Mouse (Mus musculus) cerebellum, postnatal 36 days (tissue): Measurements from ENCODE around the gene Cdk15.

Experiments used
- DNase-seq, 2 experiments: peaks; one replicate each; pipeline ENCODE4 v3.0.0; 2021 to 2022; ENCODE audit warnings: mixed read lengths in 2 of 2

Gene Cdk15

DNA sequence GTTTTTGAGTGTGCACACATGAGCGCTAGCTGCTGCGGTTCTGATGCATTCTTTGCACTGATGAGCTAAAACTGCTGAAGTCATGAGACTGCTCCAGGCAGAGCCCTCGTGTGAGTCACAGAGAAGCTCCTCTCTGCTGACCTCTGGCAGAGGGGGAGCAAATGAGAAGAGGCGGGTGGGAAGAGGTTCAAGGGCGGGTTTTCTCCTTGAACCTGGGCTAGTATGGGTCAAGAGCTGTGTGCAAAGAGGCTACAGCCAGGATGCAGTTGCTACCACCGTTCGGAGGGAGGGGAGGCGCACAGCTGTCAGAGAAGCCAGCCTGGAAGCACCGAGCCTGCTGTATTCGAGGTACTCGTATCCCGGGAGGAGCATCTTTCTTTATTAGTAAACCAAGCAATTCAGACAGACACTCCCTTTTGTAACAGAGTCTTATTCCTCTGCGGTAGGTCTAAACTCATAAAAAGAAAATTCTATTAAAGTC is at the start of gene Cdk15:
Gene Cdk15 (plus strand): TSS at position 156 of the 481 bp plus-strand sequence.
- DNase-seq = no peak

GRCm38 (mm10) chr1:59208331-59208730 is 48.4 kb upstream of the Cdk15 start:
- DNase-seq = no peak

DNA sequence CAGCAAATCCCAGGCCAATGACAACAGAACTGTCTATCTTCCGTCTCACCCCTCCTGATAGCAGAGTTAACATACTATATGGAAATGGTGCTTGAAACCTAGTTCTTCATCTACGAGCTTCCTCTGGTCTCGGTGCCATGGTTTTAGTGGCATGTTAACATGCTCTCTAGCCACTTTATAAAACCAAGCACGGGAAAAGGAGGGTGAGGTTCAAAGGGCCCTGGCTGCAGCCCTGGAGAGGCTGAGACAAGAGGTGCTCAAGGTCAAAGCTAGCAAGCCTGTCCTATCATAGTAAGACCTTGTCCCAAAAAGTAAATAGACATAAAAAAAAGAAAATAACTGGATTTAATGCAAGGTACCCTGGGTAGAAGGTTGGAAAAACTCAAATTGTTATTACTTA is 45.1 kb upstream of the Cdk15 start:
- no peak for DNase-seq

- no peak for DNase-seq
These were observed 44.5 kb upstream of the Cdk15 start for GRCm38 (mm10) chr1:59212076-59212779.

- no peak for DNase-seq
These were observed 43.8 kb upstream of the Cdk15 start for GRCm38 (mm10) chr1:59212951-59213350.

GRCm38 (mm10) chr1:59215446-59215845 is 41.3 kb upstream of the Cdk15 start:
- peak; percentile 85 to 86 for DNase-seq

DNA sequence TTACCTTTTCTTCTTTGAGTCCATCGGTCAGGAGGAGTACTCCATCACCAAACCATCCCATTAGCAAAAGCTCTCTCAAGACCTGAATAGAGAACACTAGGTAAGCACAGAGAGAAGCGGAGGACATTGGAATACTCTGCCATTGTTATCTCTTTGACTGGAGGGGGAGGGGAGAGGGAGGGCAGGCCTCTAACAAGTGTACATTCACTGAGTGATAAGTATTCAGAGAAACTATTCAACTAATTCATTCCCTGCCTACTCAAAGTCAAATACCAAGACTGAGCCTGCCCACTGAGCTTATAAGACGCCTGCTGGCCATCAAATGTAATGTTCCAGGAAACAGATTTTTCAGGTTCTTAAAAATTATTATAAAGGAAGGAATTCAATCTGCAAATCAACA is 36.3 kb upstream of the Cdk15 start:
- DNase-seq = no peak

DNA sequence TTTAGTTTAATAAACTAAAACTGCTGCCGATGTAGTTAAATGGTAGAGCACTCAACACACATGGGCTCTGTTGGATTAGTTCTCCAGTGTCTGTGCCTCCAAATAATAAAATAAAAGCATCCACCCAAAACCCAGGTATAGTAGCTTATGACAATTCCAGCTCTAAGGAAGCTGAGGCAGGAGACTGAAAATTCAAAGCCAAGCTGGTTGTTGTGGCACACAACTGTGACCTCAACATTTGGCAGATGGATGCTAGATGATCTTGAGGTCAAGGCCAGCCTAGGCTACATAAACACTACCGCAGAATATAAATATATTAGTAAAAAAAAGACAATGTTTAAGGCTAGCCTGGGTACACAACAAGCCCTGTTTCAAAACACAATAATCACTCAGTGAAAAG is 35.1 kb upstream of the Cdk15 start:
- DNase-seq = no peak

- DNase-seq = peak; percentile 51 to 70
These were observed 34.4 kb upstream of the Cdk15 start for GRCm38 (mm10) chr1:59222101-59222825.

- no peak for DNase-seq
These were observed 28.2 kb upstream of the Cdk15 start for GRCm38 (mm10) chr1:59228552-59228951.

DNA sequence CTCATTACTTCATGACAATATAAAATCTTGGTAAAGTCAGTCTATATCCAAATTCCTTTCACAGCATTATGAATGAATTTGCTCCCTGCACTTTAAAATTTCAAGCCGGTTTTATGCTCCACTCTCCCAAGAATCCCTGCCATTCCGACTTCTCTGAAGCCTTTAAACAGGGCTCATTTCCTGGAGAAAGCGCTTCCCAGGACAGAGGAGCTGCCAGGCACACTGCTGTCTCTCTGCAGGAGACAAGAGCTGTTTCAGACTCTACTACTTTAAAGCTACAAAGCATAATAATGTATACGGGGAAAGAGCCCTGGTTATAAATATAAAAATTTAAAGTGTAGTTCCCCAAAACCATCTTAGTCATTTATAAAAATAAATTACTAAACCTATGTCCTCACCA is 27.5 kb upstream of the Cdk15 start:
- DNase-seq = peak; percentile 66 to 71

- peak; percentile 99 for DNase-seq
These were observed 19.8 kb upstream of the Cdk15 start, which contains the start of gene Als2 for GRCm38 (mm10) chr1:59236856-59237441. Gene Als2 (minus strand): TSS chr1:59237231.

GRCm38 (mm10) chr1:59237614-59238211 is 19.0 kb upstream of the Cdk15 start:
- DNase-seq = peak; percentile 80 to 90

GRCm38 (mm10) chr1:59243770-59244169 is 12.9 kb upstream of the Cdk15 start:
- DNase-seq = no peak

DNA sequence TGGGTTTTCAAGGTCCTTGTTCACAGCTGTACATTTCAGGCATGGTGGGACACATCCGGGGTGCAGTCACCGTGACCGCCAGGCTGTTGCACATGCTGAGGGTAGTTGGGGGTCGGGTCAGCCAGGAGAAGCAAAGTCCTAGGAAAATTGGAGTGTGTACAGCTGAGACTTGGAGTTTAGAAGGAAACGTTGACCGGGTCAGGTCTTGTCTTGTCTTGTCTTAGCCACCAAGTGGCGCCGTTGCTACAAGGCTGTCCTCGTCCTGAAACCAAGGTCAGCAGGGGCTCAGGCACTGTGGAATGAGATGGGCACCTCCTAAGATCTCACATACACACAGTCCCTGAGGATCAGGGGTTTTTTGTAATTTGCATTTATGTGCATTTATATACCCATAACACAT is 9.1 kb upstream of the Cdk15 start:
- peak; percentile 75 to 80 for DNase-seq

DNA sequence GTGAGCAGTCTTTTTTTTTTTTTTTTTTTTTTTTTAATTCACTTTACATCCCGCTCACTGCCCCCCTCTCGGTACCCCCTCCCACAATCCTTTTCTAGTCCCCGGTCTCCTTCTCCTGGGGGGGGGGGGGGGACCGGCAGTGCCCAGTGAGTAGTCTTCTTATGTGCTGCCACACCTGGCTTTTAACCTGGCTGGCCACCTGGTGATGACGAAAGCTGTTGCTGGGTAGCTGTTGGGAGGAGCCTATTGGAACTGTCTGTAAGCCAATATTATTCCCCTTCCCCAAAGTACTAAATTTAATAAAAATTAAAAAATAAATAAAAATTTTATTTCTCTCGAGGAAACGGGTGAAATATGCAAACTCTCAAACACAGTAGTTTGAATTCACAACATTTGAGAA is 3.9 kb upstream of the Cdk15 start:
- DNase-seq = peak; percentile 55 to 63

GRCm38 (mm10) chr1:59253301-59253909 is 3.3 kb upstream of the Cdk15 start:
- peak; percentile 27 to 41 for DNase-seq

DNA sequence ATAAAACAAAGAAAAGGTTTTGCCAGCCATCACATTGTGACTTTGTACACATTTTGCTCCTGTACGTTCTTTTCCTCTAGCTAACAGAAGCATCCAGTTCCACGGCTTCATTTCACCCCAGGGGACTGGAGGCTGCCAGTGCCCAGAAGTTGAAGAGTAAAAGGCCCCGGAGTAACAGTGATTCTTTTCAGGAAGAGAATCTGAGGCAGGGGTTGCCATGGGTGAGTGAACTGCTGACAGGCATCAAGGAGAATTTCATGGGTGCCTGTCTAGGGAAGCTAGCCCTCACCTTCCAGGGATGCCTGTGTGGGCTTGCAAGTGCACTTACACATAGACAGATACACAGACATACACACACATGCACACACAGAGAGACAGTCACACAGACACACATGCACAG is 1.0 kb downstream of the Cdk15 start:
- no peak for DNase-seq

- no peak for DNase-seq
These were observed 12.2 kb downstream of the Cdk15 start for GRCm38 (mm10) chr1:59268931-59269330.

DNA sequence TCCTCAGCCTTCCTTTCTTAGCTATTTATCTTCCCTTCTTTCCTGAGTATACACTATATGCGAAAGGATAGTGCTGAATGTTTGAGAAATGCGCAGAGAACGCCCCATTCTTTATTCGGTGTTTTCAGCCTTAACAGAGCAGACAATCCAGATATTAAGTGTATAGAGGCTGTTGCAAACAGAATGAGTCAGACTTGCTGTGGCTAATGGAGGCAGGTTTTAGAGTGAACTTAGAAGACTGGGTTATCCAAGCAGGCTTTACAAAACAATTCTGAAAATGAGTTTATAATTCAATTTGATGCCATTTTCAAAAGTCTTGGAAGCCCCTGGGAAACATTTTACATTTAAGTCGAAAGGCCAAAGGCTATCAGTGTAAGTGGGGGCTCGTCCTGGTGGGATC is 12.8 kb downstream of the Cdk15 start:
- no peak for DNase-seq

GRCm38 (mm10) chr1:59269951-59270689 is 13.4 kb downstream of the Cdk15 start:
- DNase-seq = no peak

- no peak for DNase-seq
These were observed 15.5 kb downstream of the Cdk15 start for GRCm38 (mm10) chr1:59272189-59272588.
